Mouse (Mus musculus): ENCODE results near the gene Tst.

DNA sequence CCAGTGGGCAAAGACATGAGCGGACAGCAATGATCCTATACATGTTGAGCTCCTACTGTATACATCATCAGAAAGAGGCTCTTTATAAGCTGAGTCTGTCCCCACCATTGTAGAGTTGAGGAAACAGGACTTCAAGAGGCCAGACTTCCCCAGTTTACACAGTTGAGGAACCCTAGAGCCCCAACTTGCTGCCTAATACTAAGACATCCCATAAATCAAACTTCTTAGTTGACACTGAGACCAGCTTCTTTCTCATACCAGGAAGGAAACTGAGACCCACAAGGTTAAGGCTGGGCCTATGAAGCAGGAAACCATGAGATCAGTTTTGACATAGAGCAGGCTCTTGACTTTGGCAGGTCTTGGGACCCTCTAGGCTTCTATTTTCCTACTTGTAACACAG lies 20.1 kb downstream of the Tst start:
- TF ChIP-seq CTCF (conservative IDR thresholded peaks at IDR 0.05; ENCODE audit: insufficient read depth, insufficient read length, low read depth, low read length) (no peak), POLR2A (IDR thresholded peaks at IDR 0.05; ENCODE audit: low read depth, low read length) (no peak)

Measured in kidney, adult 2 months (tissue).